Mouse (Mus musculus): ENCODE results near the gene Gnaq.

GRCm38 (mm10) chr19:16259786-16260434 lies 127.3 kb downstream of the Gnaq start:
- no peak for TF ChIP-seq CTCF (IDR thresholded peaks at IDR 0.05; ENCODE audit: low read depth)
- no peak for TF ChIP-seq EP300 (optimal IDR thresholded peaks at IDR 0.05)
